Mouse (Mus musculus) CH12.LX (cell line): ENCODE measurements around the gene Tmem150a. TPM values are rescaled to one million over a fixed set of nuclear protein-coding genes. Genes with fewer than 3 reads are reported as not detected.

Experiments used
- DNase-seq: peaks from one replicate; pipeline ENCODE4 v3.0.0-alpha.2; 2013; ENCODE audit errors: extremely low read depth
- H3K27ac ChIP-seq: 2 replicates; pipeline ENCODE4 v1.5.1; 2012; ENCODE audit warnings: low read depth, mild to moderate bottlenecking, control low read depth, moderate library complexity; ENCODE audit not compliant: insufficient read depth
- H3K27me3 ChIP-seq: replicated peaks from 2 replicates; pipeline ENCODE3; 2012; ENCODE audit warnings: inconsistent platforms
- H3K36me3 ChIP-seq, 2 experiments: replicated peaks in 1 of 2; 2 replicates each; pipeline versions ENCODE3 to v1.6.1; 2012; ENCODE audit warnings: inconsistent platforms in 1 of 2, low read length in 1 of 2, mild to moderate bottlenecking in 1 of 2, mixed read lengths in 1 of 2, moderate library complexity in 1 of 2; ENCODE audit not compliant: control insufficient read depth in 1 of 2, insufficient read depth in 1 of 2
- H3K4me1 ChIP-seq, 2 experiments: 2 replicates each; pipeline ENCODE4 v1.6.1; 2012; ENCODE audit warnings: inconsistent platforms in 1 of 2, moderate library complexity in 1 of 2; ENCODE audit not compliant: insufficient read depth in 2 of 2, control insufficient read depth in 1 of 2
- H3K4me2 ChIP-seq: 2 replicates; pipeline ENCODE4 v1.6.1; 2012; ENCODE audit warnings: low read depth, mild to moderate bottlenecking, control low read depth; ENCODE audit not compliant: poor library complexity, insufficient read depth, severe bottlenecking
- H3K4me3 ChIP-seq, 3 experiments: fragments of 150-350 bp in 1 of 3; sonication (generic) in 1 of 3; replicated peaks in 1 of 3; 2 replicates each; pipeline versions ENCODE3 to v1.5.1; 2011 to 2012; ENCODE audit warnings: low read depth in 2 of 3, low read length in 2 of 3, mild to moderate bottlenecking in 2 of 3, moderate library complexity in 2 of 3, control low read depth in 1 of 3, improper control_type of control experiment in 1 of 3, inconsistent platforms in 1 of 3, mixed read lengths in 1 of 3; ENCODE audit not compliant: poor library complexity in 1 of 3
- H3K79me2 ChIP-seq: replicated peaks from 2 replicates; pipeline ENCODE4 v1.6.1; 2012; ENCODE audit warnings: mild to moderate bottlenecking, moderate library complexity; ENCODE audit not compliant: control insufficient read depth, poor library complexity, insufficient read depth, severe bottlenecking; ENCODE audit errors: extremely low read depth
- H3K9ac ChIP-seq: 2 replicates; pipeline ENCODE4 v1.6.1; 2012; ENCODE audit warnings: low read depth, mild to moderate bottlenecking, control low read depth, moderate library complexity; ENCODE audit not compliant: insufficient read depth
- H3K9me3 ChIP-seq: replicated peaks from 2 replicates; pipeline ENCODE3; 2012; ENCODE audit warnings: low read length, inconsistent platforms, mixed read lengths
- BHLHE40 ChIP-seq: IDR thresholded peaks from 2 replicates; pipeline ENCODE4 v1.6.1; 2011; ENCODE audit warnings: mild to moderate bottlenecking, low read depth, low read length, improper control_type of control experiment
- CHD1 ChIP-seq: IDR thresholded peaks from 2 replicates; pipeline ENCODE4 v1.6.1; 2012; ENCODE audit warnings: low read depth, low read length, improper control_type of control experiment, inconsistent platforms
- CTCF ChIP-seq, 2 experiments: IDR thresholded peaks in 1 of 2; conservative IDR thresholded peaks in 1 of 2; 2 replicates each; pipeline ENCODE4 v1.5.1; 2011 to 2012; ENCODE audit warnings: low read depth in 2 of 2, low read length in 2 of 2, improper control_type of control experiment in 1 of 2, inconsistent platforms in 1 of 2, mild to moderate bottlenecking in 1 of 2, moderate library complexity in 1 of 2
- ETS1 ChIP-seq: conservative IDR thresholded peaks from 2 replicates; pipeline ENCODE4 v1.6.1; 2012; ENCODE audit warnings: low read depth, mild to moderate bottlenecking, inconsistent platforms, low read length, improper control_type of control experiment, moderate library complexity
- GABPA ChIP-seq: IDR thresholded peaks from 2 replicates; pipeline ENCODE4 v1.6.1; 2012; ENCODE audit warnings: low read depth, low read length, improper control_type of control experiment, inconsistent platforms; ENCODE audit not compliant: insufficient replicate concordance
- KAT2A ChIP-seq: IDR thresholded peaks from 2 replicates; pipeline ENCODE4 v1.6.1; 2012; ENCODE audit warnings: low read length, improper control_type of control experiment, inconsistent platforms; ENCODE audit not compliant: insufficient replicate concordance
- MAFK ChIP-seq: IDR thresholded peaks from 2 replicates; pipeline ENCODE4 v1.6.1; 2011; ENCODE audit warnings: low read length, improper control_type of control experiment; ENCODE audit not compliant: insufficient replicate concordance
- MAZ ChIP-seq: IDR thresholded peaks from 2 replicates; pipeline ENCODE4 v1.6.1; 2012; ENCODE audit warnings: low read depth, mild to moderate bottlenecking, inconsistent platforms, low read length, improper control_type of control experiment, moderate library complexity
- MEF2A ChIP-seq: IDR thresholded peaks from 2 replicates; pipeline ENCODE4 v1.6.1; 2014; ENCODE audit warnings: low read depth, mild to moderate bottlenecking, inconsistent platforms, low read length, improper control_type of control experiment, borderline replicate concordance
- MXI1 ChIP-seq: IDR thresholded peaks from 2 replicates; pipeline ENCODE4 v1.6.1; 2011; ENCODE audit warnings: mild to moderate bottlenecking, low read depth, low read length, improper control_type of control experiment
- MYC ChIP-seq: IDR thresholded peaks from 2 replicates; pipeline ENCODE4 v1.6.1; 2011; ENCODE audit warnings: low read depth, mild to moderate bottlenecking, improper control_type of control experiment, low read length
- NELFE ChIP-seq: IDR thresholded peaks from 2 replicates; pipeline ENCODE4 v1.6.1; 2011; ENCODE audit warnings: low read depth, low read length, improper control_type of control experiment
- PAX5 ChIP-seq: IDR thresholded peaks from 2 replicates; pipeline ENCODE4 v1.6.1; 2012; ENCODE audit warnings: low read length, inconsistent platforms, mixed read lengths
- POLR2AphosphoS2 ChIP-seq: IDR thresholded peaks from 2 replicates; pipeline ENCODE4 v1.6.1; 2011; ENCODE audit warnings: low read depth, low read length, improper control_type of control experiment
- RAD21 ChIP-seq: IDR thresholded peaks from 2 replicates; pipeline ENCODE4 v1.6.1; 2011; ENCODE audit warnings: low read depth, mild to moderate bottlenecking, low read length, improper control_type of control experiment, moderate library complexity
- RCOR1 ChIP-seq: conservative IDR thresholded peaks from 2 replicates; pipeline ENCODE4 v1.6.1; 2012; ENCODE audit warnings: low read depth, mild to moderate bottlenecking, inconsistent platforms, low read length, improper control_type of control experiment
- SIN3A ChIP-seq: IDR thresholded peaks from 2 replicates; pipeline ENCODE4 v1.6.1; 2012; ENCODE audit warnings: low read length, improper control_type of control experiment, inconsistent platforms
- SMC3 ChIP-seq: IDR thresholded peaks from 2 replicates; pipeline ENCODE4 v1.6.1; 2011; ENCODE audit warnings: low read depth, low read length, improper control_type of control experiment
- TBP ChIP-seq: conservative IDR thresholded peaks from 2 replicates; pipeline ENCODE4 v1.6.1; 2011; ENCODE audit warnings: low read depth, low read length, improper control_type of control experiment
- USF1 ChIP-seq: IDR thresholded peaks from 2 replicates; pipeline ENCODE4 v1.6.1; 2014; ENCODE audit warnings: low read depth, mild to moderate bottlenecking, inconsistent platforms, low read length, improper control_type of control experiment
- dilution Hi-C: fragments of 300-500 bp; cut with MboI; formaldehyde crosslinking; loops from 2 replicates; pipeline ENCODE4 v1.14.3; 2020; ENCODE audit warnings: low sequenced_read_pairs; ENCODE audit not compliant: extremely low pct_unique_long_range_greater_than_20kb, extremely low pct_ligation_motif_present
- in situ Hi-C: fragments of 300-500 bp; cut with MboI; formaldehyde crosslinking; loops from 3 replicates; pipeline ENCODE4 v1.14.3; 2019; ENCODE audit warnings: low sequenced_read_pairs, low pct_ligation_motif_present, low pct_unique_long_range_greater_than_20kb, mixed read lengths
- polyA plus RNA-seq: library from polyadenylated mRNA; unstranded; fragments of >175 nt; gene quantifications from 2 replicates; pipeline ENCODE4 v1.2.1, GENCODE M21; 2012; ENCODE audit warnings: low read depth; ENCODE audit not compliant: insufficient read length
- total RNA-seq, 2 experiments: library from RNA; depleted of rRNA; stranded (reverse); fragments of 300-350 nt in 1 of 2; fragments of >200 nt in 1 of 2; gene quantifications; 2 replicates each; pipeline ENCODE4 v1.2.3; 2012 to 2014

Gene Tmem150a
- total and polyA plus RNA-seq, 3 experiments: 0.24 to 0.93 (median 0.59) TPM

GRCm38 (mm10) chr6:72319019-72319418 is 36.2 kb upstream of the Tmem150a start:
- Histone ChIP-seq H3K4me2 (no peak overlapping the region), H3K27me3 (no peaks in the 10 kb centered on the region)
- in situ Hi-C loops: no loop called here
- no peak for TF ChIP-seq MXI1
- TF ChIP-seq USF1: no peak
- no peak for TF ChIP-seq RCOR1
- peak; percentile 33 to 56 for TF ChIP-seq CTCF (conservative IDR thresholded peaks at IDR 0.05 in 1 of 2, IDR thresholded peaks at IDR 0.05 in 1 of 2; ENCODE audit: low read depth in 2 of 2, low read length in 2 of 2)
- no peak for TF ChIP-seq MYC
- TF ChIP-seq CHD1: no peak
- no peak for TF ChIP-seq SIN3A
- no peak for TF ChIP-seq NELFE
- peak; percentile 21; the same call in 1 of the 2 replicates for TF ChIP-seq SMC3
- TF ChIP-seq ETS1: no peak
- no peak for TF ChIP-seq RAD21
- TF ChIP-seq MAFK: no peak
- no peak for TF ChIP-seq BHLHE40
- no peak for TF ChIP-seq GABPA
- no peak for TF ChIP-seq PAX5
- TF ChIP-seq, all 38 proteins: peak for 2
- DNase-seq: peak; percentile 46
- H3K9me3 ChIP-seq: no peaks in the 10 kb centered on the region
- no peak overlapping the region for H3K27ac ChIP-seq
- no peaks in the 10 kb centered on the region for H3K4me1 ChIP-seq
- no peaks in the 10 kb centered on the region for H3K79me2 ChIP-seq
- H3K4me3 ChIP-seq: no peak overlapping the region
- H3K36me3 ChIP-seq: peaks cover 70 to 91% of the 10 kb centered on the region in 2 experiments
- no peak overlapping the region for H3K9ac ChIP-seq
- dilution Hi-C loops: no loop called here

GRCm38 (mm10) chr6:72322936-72323335 is 32.3 kb upstream of the Tmem150a start:
- in situ Hi-C loops (no loop called here), dilution Hi-C loops (no loop called here)
- no peak overlapping the region for H3K4me2 ChIP-seq
- H3K27ac ChIP-seq: no peak overlapping the region
- H3K27me3 ChIP-seq: no peaks in the 10 kb centered on the region
- H3K36me3 ChIP-seq: peaks cover 77 to 91% of the 10 kb centered on the region in 2 experiments
- H3K4me3 ChIP-seq: no peak overlapping the region
- no peak for DNase-seq
- no peaks in the 10 kb centered on the region for H3K79me2 ChIP-seq
- H3K9ac ChIP-seq: no peak overlapping the region
- H3K9me3 ChIP-seq: no peaks in the 10 kb centered on the region
- no peaks in the 10 kb centered on the region for H3K4me1 ChIP-seq
- TF ChIP-seq MAFK (no peak), POLR2AphosphoS2 (no peak), RCOR1 (no peak), CHD1 (no peak), KAT2A (no peak), SIN3A (no peak), MEF2A (no peak), MYC (no peak), MAZ (no peak), TBP (no peak)
- TF ChIP-seq, all 38 proteins: peak for 0
